Mouse (Mus musculus): Measurements from ENCODE around the gene Sec22a.
A peak's percentile ranks its signal among the peaks of the same experiment; 100 is the strongest.

Gene Sec22a

DNA sequence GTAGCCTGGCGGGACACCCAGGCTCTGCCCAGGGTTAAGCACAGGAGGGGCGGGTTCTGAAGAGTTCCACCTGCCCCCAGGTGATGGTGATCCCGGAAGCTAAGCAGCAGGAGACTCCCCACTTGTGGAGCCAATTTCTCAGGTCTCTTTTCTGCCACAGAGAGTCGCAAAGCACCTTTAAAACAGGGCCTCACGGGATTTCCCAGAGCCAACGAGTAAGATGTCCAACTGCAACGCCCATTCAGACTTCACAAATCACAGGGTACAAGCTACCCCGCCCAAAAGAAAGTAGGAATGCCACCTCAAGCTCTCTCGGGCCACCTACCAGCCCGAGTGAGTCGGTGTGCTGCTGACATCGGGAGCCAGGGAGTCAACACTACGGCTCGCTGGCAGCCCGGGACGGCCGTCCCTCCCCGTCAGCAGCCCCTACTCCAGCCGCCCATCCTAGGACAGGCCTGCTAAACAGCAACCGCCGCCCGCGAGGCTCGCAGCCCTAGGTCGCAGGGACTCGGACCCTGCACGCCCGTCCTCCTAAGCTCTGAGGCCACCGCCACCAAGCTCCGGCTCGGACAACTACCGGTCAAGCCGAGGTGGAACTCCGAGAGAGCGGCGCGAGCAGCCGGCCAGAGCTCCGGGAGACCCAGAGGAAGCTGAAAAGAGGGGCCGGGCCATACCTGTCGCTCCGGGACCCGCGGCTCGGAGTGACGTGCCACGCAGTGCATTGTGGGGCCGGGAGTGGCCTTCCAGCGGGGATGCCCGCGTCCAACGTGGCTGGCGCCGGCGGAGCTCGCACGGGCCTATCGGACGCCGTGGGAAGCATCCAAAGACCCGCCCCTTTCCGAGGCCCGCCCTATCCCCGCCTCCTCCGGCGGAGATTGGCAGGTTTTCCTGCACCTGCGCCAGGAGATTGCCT, at the start of gene Sec22a:
Gene Sec22a, minus strand, starts transcription at position 769 of the 913 bp plus-strand sequence.
- peak; percentile 94 to 96 for DNase-seq

DNA sequence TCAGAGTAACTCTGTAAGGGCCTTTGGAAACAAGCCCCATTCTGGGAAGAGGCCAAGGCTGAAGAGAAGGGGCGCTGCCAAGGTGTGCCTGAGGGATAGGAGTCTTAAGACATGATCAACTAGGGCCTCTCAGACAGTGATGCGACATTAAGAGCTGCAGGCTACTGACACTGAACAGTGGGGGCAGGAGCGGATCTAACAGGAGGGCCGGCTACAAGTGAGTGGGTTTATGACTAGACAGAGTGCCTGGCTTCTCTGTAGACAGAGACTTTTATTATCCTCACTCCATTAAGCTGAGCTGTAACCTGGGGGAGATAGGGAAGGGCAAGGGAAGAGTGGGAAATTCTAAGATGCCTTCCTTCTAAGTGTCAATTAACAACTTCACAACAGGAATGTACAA, 43.0 kb upstream of the Sec22a start:
- DNase-seq = no peak

DNA sequence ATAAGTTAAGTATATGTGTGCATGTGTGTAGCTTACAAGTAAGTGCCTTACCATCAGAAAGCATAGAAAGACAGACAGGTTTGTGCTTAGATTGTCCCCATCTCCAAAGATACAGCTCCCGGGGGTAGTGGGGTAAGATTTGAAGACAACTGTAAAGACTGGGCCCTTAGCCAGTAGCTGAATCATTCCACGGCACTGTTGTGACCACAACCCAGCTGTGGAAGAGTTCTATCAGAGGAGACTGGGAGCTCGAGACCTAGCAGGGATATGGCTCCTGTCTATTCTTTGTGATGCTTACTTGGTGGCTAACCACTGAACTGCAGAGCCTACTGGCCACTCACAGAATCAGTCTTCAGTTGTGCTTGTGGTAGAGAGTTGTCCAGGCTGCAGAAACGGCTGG, 42.4 kb upstream of the Sec22a start:
- no peak for DNase-seq

DNA sequence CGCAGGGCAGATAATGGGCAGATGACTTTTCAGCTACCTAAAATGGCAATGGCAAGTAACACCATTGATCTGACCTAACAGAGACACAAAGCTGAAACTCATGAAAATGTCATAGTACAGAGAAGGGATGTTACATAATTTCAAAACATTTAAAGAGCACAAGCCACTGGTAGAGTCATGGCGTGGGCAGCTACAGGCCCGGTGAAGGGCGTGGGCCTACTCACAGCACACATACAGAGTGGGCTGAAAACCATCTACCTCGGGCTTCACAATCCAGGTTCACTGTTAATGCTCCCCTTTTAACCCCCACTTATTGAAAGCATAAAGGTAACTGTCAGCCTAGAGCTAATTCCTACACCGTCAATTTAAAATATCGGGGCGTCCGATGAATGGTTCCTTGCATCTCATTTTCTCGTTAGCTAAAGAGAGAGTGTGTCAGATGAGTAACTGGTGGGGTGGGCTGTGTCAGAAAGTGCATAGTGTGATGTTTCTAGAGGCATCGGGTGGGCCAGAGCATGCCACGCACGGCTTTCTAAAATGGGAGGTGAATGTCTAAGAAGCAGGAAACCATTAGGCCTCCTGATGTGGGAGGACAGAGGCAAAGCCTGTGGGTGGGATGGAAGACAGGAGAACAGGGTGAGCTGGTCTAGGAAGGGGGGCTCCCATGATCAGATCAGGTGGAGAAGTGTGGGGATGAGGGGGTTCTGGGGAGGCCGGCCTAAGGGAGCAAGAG, 41.8 kb upstream of the Sec22a start:
- DNase-seq = no peak

DNA sequence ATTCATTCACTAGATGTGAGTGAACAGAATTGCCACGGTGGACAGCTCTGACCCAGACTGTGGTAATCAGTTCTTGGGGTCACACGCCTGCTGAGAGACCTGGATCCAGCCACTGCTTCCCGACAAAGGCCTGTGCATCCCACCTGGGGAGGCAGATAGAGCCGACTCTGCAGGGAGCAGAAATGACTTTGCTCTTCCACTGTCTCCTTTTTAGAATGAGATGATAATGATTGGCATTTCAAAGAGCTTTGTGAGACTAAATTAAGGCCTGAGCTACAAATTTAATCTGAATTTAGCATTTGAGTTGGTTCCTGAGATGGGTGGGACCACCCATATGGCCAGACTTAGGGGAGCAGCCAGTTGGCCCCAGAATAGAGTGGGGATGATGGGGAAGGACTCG, 41.1 kb upstream of the Sec22a start:
- DNase-seq = no peak

DNA sequence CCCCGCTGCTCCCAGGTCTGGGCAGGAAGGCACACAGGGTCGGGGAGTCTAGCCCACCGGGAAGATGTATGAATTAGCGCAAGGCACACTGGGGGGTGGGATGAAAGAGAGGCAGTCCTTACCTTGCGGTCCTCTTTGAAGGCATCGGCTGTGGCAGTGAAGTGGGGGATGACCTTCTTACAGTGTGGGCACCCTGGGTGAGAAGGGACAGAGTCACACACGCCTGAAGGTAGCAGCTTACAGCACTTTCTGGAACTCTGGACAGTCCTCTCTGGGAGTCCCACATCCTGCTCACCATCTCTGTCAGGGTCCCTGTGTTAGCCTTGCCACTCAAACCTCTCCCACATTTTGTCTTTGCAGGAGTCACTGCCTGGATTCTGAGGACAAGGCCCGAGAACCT, 40.2 kb upstream of the Sec22a start:
- no peak for DNase-seq

DNA sequence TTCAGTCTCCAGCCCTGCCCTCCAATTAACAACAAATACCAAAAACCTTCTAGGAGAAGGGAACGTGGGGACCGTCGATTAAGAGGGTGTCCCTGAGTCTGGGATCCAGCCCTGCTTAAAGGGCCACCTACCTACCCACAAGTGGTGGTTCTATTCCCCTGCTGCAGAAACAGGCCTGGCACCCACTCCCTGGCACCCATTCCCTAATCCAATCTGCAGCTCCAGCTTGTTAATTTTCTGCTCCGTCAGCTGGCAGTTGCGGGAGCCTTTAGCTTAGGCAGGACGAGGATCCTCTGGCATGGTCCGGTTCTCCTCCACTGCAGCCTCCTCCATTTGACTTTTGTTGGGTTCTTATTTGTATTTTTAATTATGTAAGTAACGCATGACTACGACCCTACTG, 39.6 kb upstream of the Sec22a start:
- no peak for DNase-seq

DNA sequence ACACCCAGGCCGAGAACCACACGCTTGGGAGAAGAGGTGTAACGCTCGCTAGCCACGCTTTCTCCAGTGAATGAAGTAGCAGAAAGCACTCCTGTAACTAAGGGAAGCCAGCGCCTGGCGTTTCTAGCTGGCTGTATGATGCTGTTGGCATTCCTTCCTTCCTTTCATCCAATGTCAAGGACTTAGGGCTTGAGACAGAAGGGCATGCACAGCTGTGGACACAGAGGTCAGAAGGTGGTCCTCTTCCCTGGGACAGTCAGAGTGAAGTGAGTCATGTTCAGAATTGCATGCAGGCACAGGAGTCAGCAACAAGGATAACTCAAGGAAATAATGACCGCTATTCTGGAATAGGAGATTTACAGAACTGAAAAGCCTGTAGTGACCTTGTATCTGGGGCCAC, 29.1 kb upstream of the Sec22a start:
- DNase-seq = no peak

DNA sequence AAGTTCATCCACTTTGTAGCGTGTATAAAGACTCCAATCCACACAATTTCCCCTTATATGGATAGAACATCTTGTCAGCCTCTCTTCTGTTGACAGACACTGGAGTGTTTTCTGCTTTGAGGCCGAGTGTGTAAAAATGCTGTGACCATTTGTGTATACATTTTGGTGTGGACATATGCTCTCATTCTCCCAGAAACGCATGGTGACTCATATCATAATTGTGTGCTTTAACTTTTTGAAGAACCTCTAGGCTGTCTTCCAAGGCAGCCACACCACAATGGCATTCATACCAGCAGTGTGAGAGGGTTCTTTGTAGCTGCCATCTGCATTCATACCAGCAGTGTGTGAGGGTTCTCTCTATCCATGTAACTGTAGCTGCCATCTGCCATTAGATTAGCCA, 21.9 kb upstream of the Sec22a start:
- no peak for DNase-seq

DNA sequence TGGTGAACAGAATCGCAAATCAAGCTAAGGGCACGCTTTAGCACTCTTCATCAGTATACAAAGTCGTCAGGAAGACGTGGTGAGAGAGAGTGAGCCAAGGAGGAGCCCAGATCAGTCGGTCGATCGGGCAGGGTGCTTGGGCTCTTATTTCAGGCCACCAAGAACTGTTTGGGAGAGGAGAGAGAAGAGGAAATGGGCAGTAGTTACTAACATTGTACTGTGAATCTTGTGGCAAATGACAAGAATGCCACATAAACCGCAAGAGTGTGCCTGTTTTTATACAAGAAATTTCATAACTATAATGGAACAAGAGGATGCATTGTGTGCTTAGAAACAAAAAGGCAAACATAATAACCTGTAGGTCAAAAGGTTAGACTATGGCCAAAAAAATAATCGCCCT, 16.3 kb upstream of the Sec22a start:
- no peak for DNase-seq

DNA sequence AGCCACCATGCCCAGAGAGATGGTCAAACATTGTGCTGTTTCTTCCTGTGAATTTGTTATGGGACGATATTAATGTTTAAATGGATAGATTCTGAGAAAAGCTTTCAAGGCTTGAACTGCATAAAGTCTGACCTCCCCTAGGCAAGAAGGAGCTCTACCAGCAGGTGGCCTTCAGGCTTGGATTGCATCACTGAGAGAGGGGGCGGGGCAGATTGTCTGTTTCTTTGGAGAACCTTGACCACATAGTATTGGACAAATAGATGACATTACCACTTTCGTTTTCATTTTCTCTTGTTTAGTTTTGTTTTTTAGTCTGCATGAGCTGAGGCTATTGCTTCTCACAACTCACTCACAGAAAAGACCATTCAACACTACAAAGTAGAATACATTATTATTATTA, 15.6 kb upstream of the Sec22a start:
- peak; percentile 11 to 36 for DNase-seq

DNA sequence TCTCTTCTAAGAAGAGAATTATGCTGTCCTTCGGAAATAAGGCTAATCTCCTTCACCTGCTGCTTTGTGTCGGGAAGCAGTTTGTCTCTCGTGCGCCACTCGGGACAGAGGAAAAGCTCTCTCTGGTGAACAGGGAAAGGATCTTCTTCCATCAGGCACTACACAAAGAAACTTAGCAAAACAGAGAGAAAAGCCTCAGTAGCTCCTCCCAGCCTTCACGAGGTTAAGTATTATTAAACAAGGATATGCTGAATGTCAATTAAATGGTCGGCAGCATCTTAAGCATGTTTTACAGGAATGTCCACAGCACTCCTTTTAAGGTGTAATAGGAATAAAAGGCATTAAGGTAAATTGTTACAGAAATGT, 328 bp upstream of the Sec22a start:
- no peak for DNase-seq

DNA sequence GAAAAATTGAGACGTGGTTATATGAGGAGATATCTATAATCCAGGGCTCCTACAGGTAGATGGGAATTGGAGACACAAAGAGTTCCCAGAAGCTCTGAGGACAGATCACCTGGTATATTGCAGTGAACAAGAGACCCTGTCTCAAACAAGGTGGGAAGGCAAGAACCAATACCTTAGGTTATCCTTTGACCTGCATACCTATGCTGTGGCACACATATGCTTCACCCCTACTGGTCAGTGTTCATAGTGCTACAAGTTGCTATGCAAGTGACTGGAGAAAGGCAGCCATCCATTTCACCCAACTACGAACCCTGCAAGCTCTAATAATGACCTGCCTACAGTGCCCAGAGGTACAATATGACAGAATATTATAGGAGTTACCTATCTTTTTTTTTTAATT, 1.5 kb downstream of the Sec22a start:
- DNase-seq = no peak

DNA sequence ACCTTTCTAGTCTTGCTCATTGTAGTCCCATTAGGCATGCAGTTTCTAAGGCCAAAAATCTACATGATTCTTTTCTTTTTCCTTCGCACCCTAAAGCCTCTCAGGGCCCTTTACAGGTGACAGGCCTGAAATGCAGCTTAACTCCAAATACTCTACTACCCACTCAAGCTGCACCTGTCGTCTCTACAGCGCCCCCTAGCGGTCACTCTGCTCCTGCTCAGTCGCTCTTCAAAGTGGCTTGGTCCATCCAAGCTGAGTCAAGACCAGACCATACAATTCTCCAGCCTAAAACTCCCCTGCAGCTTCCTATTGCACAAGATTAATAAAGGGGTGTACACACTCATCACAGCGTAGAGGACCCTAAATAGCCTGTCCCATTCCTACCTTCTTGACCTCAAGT, 3.1 kb downstream of the Sec22a start:
- DNase-seq = peak; percentile 44 to 59

DNA sequence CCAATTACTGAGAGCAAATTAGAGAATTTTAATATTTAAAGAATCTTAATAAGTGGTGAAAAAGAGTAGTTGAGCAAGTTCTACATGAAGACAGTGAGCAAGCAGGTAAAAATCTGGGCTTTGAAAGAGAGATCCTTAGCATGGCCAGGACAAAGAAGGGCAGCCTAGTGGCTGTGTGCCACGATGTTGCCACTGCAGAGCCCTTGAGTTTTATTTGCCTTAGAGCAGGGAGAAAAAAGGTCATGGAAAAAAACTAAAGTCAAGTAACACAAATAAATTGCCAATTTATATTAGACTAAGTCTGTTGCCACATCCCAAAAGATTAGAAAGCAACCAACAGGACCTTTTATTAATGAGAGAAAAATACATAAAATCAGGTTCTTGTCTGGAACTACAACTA, 6.3 kb downstream of the Sec22a start:
- peak; percentile 50 to 57 for DNase-seq

DNA sequence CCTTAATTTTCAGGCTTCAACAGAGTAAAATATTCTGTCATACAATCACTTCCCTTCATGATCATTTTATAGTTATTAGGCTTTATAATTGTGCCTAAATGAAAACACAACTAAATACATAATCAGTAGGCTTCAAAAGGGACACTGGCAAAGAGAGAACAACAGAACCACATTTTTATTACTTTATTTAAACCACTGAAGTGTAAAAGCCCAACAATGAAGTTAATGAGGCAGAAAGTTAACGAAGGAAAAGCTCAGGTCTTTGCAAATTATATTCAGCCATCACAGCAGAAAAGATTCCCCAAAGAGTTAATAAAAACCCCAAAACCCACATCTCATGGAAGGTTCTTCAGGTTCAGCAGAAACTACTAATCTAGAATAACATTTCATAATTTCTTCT, 33.3 kb downstream of the Sec22a start:
- DNase-seq = no peak

DNA sequence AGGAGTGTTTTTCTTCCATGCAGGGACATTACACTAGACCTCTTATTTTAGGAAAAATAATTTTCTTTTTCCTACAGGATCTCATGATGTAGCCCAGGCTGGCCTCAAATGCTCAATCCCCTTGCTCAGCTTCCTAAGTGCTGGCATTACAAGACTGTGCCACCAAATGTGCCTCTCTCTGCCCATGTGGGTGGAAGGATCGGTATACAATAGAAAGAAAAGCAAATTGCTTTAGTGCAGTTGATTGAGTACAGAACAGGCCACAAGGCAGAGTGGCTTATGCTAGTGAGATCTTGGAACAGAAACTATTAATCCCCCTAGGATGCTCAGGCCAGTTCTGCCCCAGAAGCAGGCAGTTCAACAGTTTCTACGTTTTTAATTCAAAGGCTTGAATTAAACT, 43.9 kb downstream of the Sec22a start:
- DNase-seq = no peak

DNA sequence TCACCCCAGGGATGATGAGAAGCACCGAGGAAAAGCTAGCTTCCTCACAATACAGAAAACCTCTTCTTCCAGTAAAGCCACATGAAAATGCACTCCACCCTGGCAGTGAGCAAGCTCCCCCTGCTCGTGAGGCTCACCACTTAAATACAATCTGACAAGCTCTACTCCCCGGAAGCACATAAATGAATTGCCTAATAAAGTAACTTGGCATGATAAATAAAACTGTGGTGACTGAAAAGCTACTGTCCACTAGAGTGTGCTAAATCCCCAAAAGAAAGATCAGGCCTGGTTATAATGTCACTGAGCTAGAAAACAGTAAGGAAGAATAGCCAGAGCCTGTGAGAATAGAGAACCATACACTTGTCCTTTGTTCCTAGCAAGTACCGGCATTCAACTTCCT, 44.4 kb downstream of the Sec22a start:
- DNase-seq = no peak

DNA sequence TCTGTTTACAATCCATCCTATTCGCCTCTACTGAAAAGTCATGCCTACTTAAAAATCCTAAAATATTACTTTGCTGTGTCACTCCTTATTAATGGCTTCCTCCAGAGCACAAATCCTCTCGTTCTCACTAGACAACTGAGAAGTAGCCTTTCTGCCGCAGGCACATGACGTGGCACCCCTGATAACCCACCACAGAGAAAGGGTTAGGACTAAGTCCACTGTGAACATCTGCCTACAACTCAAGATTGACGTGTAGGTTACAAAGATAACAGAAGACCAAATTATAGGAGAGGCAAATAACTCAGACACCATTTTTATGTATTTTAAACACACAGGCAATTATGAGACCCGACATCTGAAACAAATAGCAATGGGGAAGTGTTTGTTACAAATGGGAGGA, 45.3 kb downstream of the Sec22a start:
- no peak for DNase-seq

DNA sequence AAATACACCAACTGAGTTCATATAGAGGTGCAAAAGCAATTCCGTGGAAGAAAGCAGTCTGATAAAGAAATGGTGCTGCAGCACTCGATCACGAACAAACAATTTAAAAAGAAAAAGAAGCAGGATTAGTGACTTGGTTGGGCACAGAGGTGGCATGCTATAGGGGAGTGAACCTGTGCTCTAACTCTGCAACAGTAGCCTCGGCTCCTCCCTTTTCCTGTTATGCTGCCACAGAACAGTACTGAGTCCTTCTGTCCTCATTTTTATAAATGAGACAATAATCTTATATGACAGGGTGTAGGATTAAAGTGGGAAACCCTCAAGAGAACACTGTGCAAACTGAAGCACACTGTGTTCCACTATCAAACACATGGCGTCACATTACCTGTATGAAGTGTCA, 46.3 kb downstream of the Sec22a start:
- DNase-seq = no peak

DNA sequence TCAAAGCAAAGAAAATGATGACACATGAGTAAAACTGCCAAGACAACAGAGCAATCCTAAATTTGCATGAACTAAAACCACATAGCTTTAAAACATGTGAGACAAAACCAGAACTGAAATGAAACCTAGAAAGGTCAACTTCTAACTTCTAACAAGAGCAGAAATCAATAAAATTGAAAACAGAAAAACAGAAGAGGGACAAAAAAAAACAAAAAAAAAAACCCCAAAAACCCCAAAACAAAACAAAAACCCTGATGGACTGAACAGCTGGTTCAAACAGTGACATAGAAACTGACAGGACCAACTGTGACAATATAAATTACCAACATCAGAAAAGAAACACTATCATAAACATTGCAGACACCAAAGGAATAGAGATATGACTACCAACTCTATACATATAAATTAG, 46.9 kb downstream of the Sec22a start:
- no peak for DNase-seq

DNA sequence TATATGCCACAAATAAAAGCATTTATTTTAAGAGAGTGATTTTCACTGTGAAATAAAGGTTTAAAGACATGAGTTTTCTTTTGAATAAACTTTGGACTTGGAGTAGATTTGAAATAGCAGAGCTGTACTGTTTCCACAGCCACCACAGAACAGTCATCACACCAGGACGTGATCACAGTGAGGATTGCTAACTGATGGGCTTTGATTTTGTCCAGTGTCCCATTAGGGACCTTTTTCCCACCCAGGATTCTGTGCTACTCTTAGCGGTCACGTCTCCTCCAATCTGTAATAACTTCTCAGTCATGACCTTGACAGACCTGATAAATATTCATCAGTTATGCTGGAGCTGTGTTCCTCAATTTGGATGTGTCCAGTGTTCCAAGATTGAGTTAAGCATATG, 48.2 kb downstream of the Sec22a start:
- no peak for DNase-seq

DNA sequence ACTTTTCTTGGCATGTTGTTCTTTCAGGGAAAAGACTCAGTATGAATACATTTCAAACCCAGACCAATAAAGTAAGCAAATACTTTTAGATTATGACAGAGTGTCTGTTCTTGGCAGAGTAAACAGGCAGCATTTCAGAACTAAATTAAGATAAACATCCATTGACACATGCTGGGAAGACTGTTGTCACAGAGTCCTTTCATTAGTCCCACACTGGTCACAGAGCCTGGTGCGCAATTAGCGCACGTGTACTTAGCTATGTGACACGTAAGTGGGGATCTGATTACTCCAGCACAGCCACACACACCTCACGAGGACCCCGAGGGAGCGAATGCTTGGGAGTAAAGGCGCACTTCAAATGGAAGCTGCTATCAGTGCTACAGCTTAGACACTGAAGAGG, 52.1 kb downstream of the Sec22a start:
- no peak for DNase-seq

DNA sequence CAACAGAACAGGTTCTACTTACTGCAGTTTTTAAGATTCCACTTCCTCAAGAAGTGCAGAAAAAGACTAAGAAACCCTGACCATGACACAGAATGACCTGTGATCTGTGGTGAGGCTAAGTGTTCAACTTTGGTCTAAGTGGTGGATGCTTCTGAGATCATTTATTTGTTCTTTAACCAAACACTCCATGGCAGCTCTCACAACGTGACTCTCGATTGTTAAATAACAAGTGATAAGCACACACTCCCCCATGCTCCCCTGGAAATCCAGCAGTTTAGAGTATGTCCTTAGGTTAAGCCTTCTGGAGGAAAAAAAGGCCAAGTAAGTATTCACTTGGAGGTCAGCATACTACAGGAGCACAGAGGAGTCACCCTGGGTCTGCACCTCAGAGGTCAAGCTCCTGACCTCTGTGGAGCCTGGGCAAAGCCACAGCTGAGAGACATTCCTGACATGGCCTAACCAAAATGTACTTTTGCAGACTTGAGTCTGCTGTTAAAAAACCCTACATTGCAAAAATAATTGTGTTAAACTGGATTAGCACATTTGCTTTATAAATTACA, 53.1 kb downstream of the Sec22a start:
- DNase-seq = peak; percentile 19 to 51

All from lung, adult 18-20 months (tissue).